Mouse (Mus musculus) thymus, postnatal 10 days (tissue): ENCODE data around the gene Kbtbd8.

Source experiments
- DNase-seq, 2 experiments: peaks; one replicate each; pipeline ENCODE4 v3.0.0; 2021; ENCODE audit warnings: low spot score in 2 of 2

The Kbtbd8 gene

GRCm38 (mm10) chr6:95174311-95175143 is 57.5 kb downstream of the Kbtbd8 start:
- DNase-seq: no peak
